Mouse (Mus musculus): ENCODE measurements around the gene Gm14408.
"Not testable (repeated sequence)": the region's sequence is repeated elsewhere in the genome, so short reads cannot be mapped to it uniquely, and the experiment has no call there.

The Gm14408 gene

DNA sequence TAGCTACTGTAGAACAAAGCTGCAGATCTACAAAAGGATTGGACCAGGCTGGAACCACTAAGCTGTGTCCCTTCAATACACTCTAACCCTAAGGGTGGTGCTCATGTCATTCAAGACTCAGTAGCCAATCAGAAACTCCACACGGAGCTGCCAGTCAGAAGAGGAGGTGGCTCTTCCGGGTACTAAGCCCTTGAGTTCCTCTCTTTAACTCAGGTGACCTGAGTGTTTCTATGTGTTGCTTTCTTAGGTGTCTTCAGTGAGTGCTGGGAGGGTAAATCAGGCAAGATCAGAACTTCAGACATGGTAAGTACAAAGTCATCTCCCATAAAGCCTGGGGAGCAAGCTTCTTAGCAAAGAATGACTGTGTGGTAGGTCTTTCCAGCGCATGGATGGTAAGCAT, at the start of gene Gm14408:
TSS of gene Gm14408 (plus strand) at position 301 of the 400 bp plus-strand sequence.
- DNase-seq, result not testable (repeated sequence)

DNA sequence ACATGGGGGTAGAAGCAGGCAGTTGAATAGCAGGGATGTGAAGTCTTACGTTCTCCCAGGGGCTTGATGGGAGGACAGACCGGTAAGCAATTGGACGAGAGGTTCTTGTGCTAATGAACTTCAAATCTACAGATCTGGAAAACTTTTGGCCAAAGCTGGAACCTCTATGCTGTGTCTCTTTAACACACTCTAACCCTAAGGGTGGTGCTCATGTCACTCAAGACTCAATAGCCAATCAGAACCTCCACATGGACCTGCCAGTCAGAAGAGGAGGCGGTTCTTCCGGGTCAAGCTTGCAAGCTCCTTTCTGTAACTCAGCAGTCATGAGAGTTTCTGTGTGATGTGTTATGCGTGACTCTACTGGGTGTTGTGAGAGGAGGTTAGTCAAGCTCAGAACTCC, 32.6 kb upstream of the Gm14408 start, which contains the start of gene Gm14295:
TSS of gene Gm14295 (plus strand) at position 301 of the 400 bp plus-strand sequence.
- DNase-seq, result not testable (repeated sequence)

DNA sequence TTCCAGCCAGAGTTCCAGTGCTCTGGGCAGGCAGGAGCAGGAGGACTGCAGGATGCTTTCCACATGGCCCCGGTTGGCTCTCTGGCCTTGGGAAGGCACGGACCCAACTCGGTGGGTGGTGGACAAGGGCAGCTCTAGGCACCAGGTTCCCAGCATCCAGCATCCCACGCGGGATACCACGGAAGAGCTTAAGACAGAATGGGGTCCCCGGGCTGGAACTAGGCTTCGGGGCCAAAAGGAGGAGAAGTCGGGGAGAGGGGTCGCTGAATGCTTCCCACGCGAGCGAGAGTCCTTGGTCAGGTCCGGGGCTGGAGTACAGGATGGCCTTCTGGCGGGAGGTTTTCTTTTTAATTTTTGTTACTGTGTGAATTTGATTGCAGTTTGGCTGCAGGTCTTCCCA, 32.2 kb upstream of the Gm14408 start:
- DNase-seq, result peak in 1 of 2 experiments; percentile 1
